Mouse (Mus musculus): Measurements from ENCODE around the gene Rbks.

DNA sequence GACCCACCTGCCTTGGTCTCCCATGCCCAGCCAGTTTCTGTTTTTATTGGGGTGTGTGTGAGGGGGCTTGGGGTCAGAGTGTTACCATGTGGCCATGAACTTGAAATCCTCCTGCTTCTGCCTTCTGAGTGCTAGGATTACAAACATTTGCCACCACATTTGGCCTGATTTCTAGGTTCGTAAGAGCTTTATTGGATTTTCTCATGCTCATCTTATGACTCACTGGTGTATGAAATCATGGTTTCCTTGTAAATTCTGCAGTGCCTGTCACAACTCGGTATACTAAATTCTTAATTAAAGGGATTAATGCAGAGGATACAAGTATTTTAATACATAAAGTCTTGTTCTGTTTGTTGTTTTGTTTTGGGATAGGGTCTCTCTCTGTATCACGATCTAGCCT is 77.1 kb downstream of the Rbks start:
- TF ChIP-seq POLR2A (IDR thresholded peaks at IDR 0.05; ENCODE audit: control insufficient read depth, extremely low read depth, insufficient read depth, low read length, poor library complexity) (no peak), CTCF (IDR thresholded peaks at IDR 0.05; ENCODE audit: borderline replicate concordance, control insufficient read depth, extremely low read depth, insufficient read depth, low read length, poor library complexity) (no peak)

All from thymus, adult 2 months (tissue).